Mouse (Mus musculus): ENCODE results near the gene Gmds. TPM values are rescaled to one million over a fixed set of nuclear protein-coding genes. Genes with fewer than 3 reads are reported as not detected.

Gmds gene
- total RNA-seq, 1 experiment = 7.3 TPM

DNA sequence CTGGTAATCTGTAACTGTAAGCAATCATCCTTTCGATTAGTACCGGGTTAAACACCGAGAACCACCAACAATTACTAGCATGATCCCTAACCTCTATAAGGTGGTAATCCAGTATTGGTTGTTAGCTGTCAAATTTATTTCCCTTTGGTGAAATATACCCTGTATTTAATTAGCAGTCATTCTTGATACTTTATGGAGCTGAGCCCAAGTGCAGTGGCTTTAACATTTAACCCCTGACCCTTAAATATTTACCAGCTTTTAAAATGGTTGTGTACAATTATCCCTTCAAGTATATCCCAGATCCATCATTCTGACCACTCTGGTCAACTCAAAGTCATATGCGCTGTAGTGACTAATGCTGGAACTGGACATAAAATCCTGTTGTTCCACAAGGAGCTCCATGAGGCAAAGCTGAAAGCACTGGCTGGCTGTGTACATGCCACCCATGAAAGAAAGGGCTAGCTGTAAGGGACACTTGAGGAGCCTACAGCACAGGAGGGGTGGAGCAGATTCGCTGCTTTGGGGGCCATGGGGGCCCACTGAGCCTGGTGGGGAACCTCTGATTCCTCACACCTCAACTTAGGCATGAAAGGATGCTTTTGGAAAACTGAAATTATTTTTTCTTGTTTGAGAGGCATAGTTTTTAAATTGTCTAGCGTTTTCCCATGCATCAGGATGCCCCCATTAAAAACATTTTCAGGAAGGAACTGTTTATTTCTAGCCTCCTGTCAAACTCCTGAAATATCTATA is 312.1 kb downstream of the Gmds start:
- no peak for DNase-seq (ENCODE audit: low read depth, low spot score)
- TF ChIP-seq ZC3H11A (IDR thresholded peaks at IDR 0.05; ENCODE audit: borderline replicate concordance, low read depth, low read length) (no peak), ZNF384 (IDR thresholded peaks at IDR 0.05; ENCODE audit: low read depth, low read length) (no peak), MAFK (IDR thresholded peaks at IDR 0.05; ENCODE audit: insufficient read depth, low read depth, low read length) (no peak), CHD2 (IDR thresholded peaks at IDR 0.05; ENCODE audit: low read depth, low read length) (no peak), HCFC1 (IDR thresholded peaks at IDR 0.05; ENCODE audit: borderline replicate concordance, insufficient read depth, low read length) (no peak)
- Histone ChIP-seq H3K27ac (ENCODE audit: insufficient read depth, low read depth, low read length, poor library complexity, severe bottlenecking) (no peak overlapping the region), H3K9me3 (ENCODE audit: control insufficient read depth, insufficient read depth, low read depth, low read length) (no peaks in the 10 kb centered on the region), H3K4me3 (ENCODE audit: insufficient read depth in 1 of 2, low read depth in 1 of 2, low read length in 2 of 2, poor library complexity in 1 of 2, severe bottlenecking in 1 of 2) (no peak overlapping the region), H3K9ac (ENCODE audit: insufficient read depth, low read depth, low read length, poor library complexity, severe bottlenecking) (no peak overlapping the region), H3K4me1 (ENCODE audit: control insufficient read depth in 2 of 2, insufficient read depth in 2 of 2, low read length in 2 of 2, poor library complexity in 1 of 2) (peaks cover 0 to 3% of the 10 kb centered on the region in 2 experiments; a peak in 1 of 4 replicates), H3K36me3 (ENCODE audit: control insufficient read depth, insufficient read depth, low read length, poor library complexity, severe bottlenecking) (no peaks in the 10 kb centered on the region)
- in situ Hi-C loops (cut with MboI; ENCODE audit: low sequenced_read_pairs in 2 of 2, unreplicated experiment in 2 of 2) = no loop called here

DNA sequence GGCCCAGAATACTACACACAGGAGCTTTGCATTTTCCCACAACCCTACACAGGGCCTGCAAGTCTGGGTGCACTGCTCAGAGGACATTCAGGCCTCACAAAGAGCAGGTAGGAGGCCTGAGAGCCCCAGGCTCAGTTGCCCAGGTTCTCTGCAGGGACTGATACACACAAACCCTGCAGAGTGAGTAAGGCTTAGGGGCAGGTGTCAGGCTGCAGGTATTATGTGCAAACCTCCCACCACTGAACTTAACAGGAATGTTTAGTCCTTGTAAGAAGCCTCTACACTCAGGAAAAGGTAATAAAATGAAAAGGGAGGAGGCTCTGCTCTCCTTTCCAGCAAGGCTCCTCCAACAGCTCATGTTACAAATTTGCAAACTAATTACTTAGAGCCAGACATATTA is 313.7 kb downstream of the Gmds start:
- DNase-seq (ENCODE audit: low read depth, low spot score) = no peak
- Histone ChIP-seq H3K9ac (ENCODE audit: insufficient read depth, low read depth, low read length, poor library complexity, severe bottlenecking) (no peak overlapping the region), H3K9me3 (ENCODE audit: control insufficient read depth, insufficient read depth, low read depth, low read length) (no peaks in the 10 kb centered on the region), H3K4me3 (ENCODE audit: insufficient read depth in 1 of 2, low read depth in 1 of 2, low read length in 2 of 2, poor library complexity in 1 of 2, severe bottlenecking in 1 of 2) (no peak overlapping the region), H3K36me3 (ENCODE audit: control insufficient read depth, insufficient read depth, low read length, poor library complexity, severe bottlenecking) (no peaks in the 10 kb centered on the region), H3K27ac (ENCODE audit: insufficient read depth, low read depth, low read length, poor library complexity, severe bottlenecking) (no peak overlapping the region), H3K4me1 (ENCODE audit: control insufficient read depth in 2 of 2, insufficient read depth in 2 of 2, low read length in 2 of 2, poor library complexity in 1 of 2) (peaks cover 0 to 3% of the 10 kb centered on the region in 2 experiments; a peak in 1 of 4 replicates)
- in situ Hi-C loops (cut with MboI; ENCODE audit: low sequenced_read_pairs in 2 of 2, unreplicated experiment in 2 of 2) = no loop called here
- no peak for TF ChIP-seq MAFK (IDR thresholded peaks at IDR 0.05; ENCODE audit: insufficient read depth, low read depth, low read length)
- TF ChIP-seq CHD2 (IDR thresholded peaks at IDR 0.05; ENCODE audit: low read depth, low read length) = no peak
- TF ChIP-seq HCFC1 (IDR thresholded peaks at IDR 0.05; ENCODE audit: borderline replicate concordance, insufficient read depth, low read length) = no peak
- no peak for TF ChIP-seq ZNF384 (IDR thresholded peaks at IDR 0.05; ENCODE audit: low read depth, low read length)
- no peak for TF ChIP-seq ZC3H11A (IDR thresholded peaks at IDR 0.05; ENCODE audit: borderline replicate concordance, low read depth, low read length)

DNA sequence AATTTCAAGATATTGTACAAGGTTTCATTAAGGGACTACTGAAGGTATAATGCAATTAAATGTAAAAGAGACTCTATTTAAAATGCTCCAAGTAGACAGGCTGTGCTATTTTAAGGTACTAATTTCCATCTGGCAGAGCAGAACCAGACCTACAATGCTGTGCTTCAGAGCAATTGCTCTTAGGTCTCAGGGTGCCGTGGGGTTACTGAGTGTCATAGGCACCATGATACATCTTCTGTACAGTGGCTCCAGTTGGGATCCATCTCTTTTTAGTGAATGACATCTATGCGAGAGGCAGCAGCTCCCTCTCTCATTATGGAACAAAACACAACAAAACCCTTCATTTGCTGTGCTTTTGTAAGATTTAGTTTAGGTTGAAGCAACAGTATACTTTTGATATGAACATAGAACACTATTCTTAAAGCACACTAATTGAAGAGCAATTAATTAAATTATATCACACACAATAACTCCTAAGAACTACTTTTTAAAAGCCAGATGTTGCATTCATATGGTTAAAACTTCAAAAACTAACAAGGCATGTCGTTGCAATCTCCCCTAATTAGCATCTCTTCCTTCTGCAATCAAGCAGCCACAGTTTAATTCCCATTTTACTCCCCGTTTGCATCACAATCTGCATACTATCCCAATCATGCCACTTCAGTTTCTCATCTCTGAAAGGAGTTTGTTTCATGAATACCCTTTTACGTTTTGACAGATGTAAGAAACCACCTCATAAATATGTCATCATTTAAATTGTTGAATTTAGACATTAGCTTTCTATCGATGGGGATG is 317.9 kb downstream of the Gmds start:
- TF ChIP-seq HCFC1 (IDR thresholded peaks at IDR 0.05; ENCODE audit: borderline replicate concordance, insufficient read depth, low read length) (no peak), MAFK (IDR thresholded peaks at IDR 0.05; ENCODE audit: insufficient read depth, low read depth, low read length) (no peak), ZC3H11A (IDR thresholded peaks at IDR 0.05; ENCODE audit: borderline replicate concordance, low read depth, low read length) (no peak), CHD2 (IDR thresholded peaks at IDR 0.05; ENCODE audit: low read depth, low read length) (no peak), ZNF384 (IDR thresholded peaks at IDR 0.05; ENCODE audit: low read depth, low read length) (no peak)
- DNase-seq (ENCODE audit: low read depth, low spot score) = no peak
- in situ Hi-C loops (cut with MboI; ENCODE audit: low sequenced_read_pairs in 2 of 2, unreplicated experiment in 2 of 2) = no loop called here

DNA sequence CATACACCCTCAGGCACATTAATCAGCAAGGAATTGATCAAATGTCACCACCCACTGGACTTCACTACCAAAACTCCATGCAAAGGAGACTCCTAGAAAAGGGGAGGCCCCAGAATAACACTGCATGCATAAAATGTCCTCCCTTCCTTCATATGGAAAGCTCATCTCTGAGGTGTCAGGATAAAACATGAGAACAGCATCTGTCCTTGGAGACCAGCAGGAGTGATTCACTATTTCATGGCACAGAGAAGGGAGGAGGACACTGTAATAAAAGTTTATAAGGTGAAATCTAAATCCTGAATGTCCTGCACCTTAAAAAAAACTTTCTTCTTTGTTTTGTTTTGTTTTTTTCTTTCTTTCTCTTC is 319.3 kb downstream of the Gmds start:
- TF ChIP-seq ZNF384 (IDR thresholded peaks at IDR 0.05; ENCODE audit: low read depth, low read length) (no peak), CHD2 (IDR thresholded peaks at IDR 0.05; ENCODE audit: low read depth, low read length) (no peak), MAFK (IDR thresholded peaks at IDR 0.05; ENCODE audit: insufficient read depth, low read depth, low read length) (no peak), ZC3H11A (IDR thresholded peaks at IDR 0.05; ENCODE audit: borderline replicate concordance, low read depth, low read length) (no peak), HCFC1 (IDR thresholded peaks at IDR 0.05; ENCODE audit: borderline replicate concordance, insufficient read depth, low read length) (no peak)
- Histone ChIP-seq H3K9me3 (ENCODE audit: control insufficient read depth, insufficient read depth, low read depth, low read length) (no peaks in the 10 kb centered on the region), H3K4me3 (ENCODE audit: insufficient read depth in 1 of 2, low read depth in 1 of 2, low read length in 2 of 2, poor library complexity in 1 of 2, severe bottlenecking in 1 of 2) (no peak overlapping the region), H3K27ac (ENCODE audit: insufficient read depth, low read depth, low read length, poor library complexity, severe bottlenecking) (no peak overlapping the region), H3K36me3 (ENCODE audit: control insufficient read depth, insufficient read depth, low read length, poor library complexity, severe bottlenecking) (no peaks in the 10 kb centered on the region), H3K4me1 (ENCODE audit: control insufficient read depth in 2 of 2, insufficient read depth in 2 of 2, low read length in 2 of 2, poor library complexity in 1 of 2) (no peaks in the 10 kb centered on the region), H3K9ac (ENCODE audit: insufficient read depth, low read depth, low read length, poor library complexity, severe bottlenecking) (no peak overlapping the region)
- DNase-seq (ENCODE audit: low read depth, low spot score) = no peak
- in situ Hi-C loops (cut with MboI; ENCODE audit: low sequenced_read_pairs in 2 of 2, unreplicated experiment in 2 of 2) = no loop called here

More for the DNA sequence above, 317.9 kb downstream of the Gmds start:
- Histone ChIP-seq H3K4me3 (ENCODE audit: insufficient read depth in 1 of 2, low read depth in 1 of 2, low read length in 2 of 2, poor library complexity in 1 of 2, severe bottlenecking in 1 of 2) (no peak overlapping the region), H3K36me3 (ENCODE audit: control insufficient read depth, insufficient read depth, low read length, poor library complexity, severe bottlenecking) (no peaks in the 10 kb centered on the region), H3K27ac (ENCODE audit: insufficient read depth, low read depth, low read length, poor library complexity, severe bottlenecking) (no peak overlapping the region), H3K9ac (ENCODE audit: insufficient read depth, low read depth, low read length, poor library complexity, severe bottlenecking) (no peak overlapping the region), H3K9me3 (ENCODE audit: control insufficient read depth, insufficient read depth, low read depth, low read length) (no peaks in the 10 kb centered on the region), H3K4me1 (ENCODE audit: control insufficient read depth in 2 of 2, insufficient read depth in 2 of 2, low read length in 2 of 2, poor library complexity in 1 of 2) (peaks cover 0 to 3% of the 10 kb centered on the region in 2 experiments; a peak in 1 of 4 replicates)

Measured in ES-E14 (cell line).